Mouse (Mus musculus): Measurements from ENCODE around the gene Dazap2.

Dazap2 gene

GRCm38 (mm10) chr15:100635851-100636645, 20.9 kb downstream of the Dazap2 start:
- no peak for DNase-seq (ENCODE audit: extremely low read depth, insufficient read length, low spot score)

GRCm38 (mm10) chr15:100636700-100637501, 21.8 kb downstream of the Dazap2 start, which contains the start of gene Smagp:
Gene Smagp, minus strand, starts transcription at chr15:100636940.
- DNase-seq (ENCODE audit: extremely low read depth, insufficient read length, low spot score) = no peak

GRCm38 (mm10) chr15:100637661-100638060, 22.5 kb downstream of the Dazap2 start:
- no peak for DNase-seq (ENCODE audit: extremely low read depth, insufficient read length, low spot score)

GRCm38 (mm10) chr15:100639972-100640750, 25.0 kb downstream of the Dazap2 start:
- DNase-seq (ENCODE audit: extremely low read depth, insufficient read length, low spot score) = no peak

- DNase-seq (ENCODE audit: extremely low read depth, insufficient read length, low spot score) = no peak
These were observed 26.2 kb downstream of the Dazap2 start for GRCm38 (mm10) chr15:100641226-100641810.

GRCm38 (mm10) chr15:100642451-100642850, 27.3 kb downstream of the Dazap2 start:
- no peak for DNase-seq (ENCODE audit: extremely low read depth, insufficient read length, low spot score)

- no peak for DNase-seq (ENCODE audit: extremely low read depth, insufficient read length, low spot score)
These were observed 31.0 kb downstream of the Dazap2 start for GRCm38 (mm10) chr15:100646161-100646560.

GRCm38 (mm10) chr15:100650111-100650510, 35.0 kb downstream of the Dazap2 start:
- DNase-seq (ENCODE audit: extremely low read depth, insufficient read length, low spot score) = no peak

- no peak for DNase-seq (ENCODE audit: extremely low read depth, insufficient read length, low spot score)
These were observed 36.5 kb downstream of the Dazap2 start for GRCm38 (mm10) chr15:100651610-100652009.

- DNase-seq (ENCODE audit: extremely low read depth, insufficient read length, low spot score) = no peak
These were observed 39.1 kb downstream of the Dazap2 start for GRCm38 (mm10) chr15:100654271-100654670.

- no peak for DNase-seq (ENCODE audit: extremely low read depth, insufficient read length, low spot score)
These were observed 40.1 kb downstream of the Dazap2 start for GRCm38 (mm10) chr15:100655201-100655600.

GRCm38 (mm10) chr15:100660306-100660705, 45.2 kb downstream of the Dazap2 start:
- DNase-seq (ENCODE audit: extremely low read depth, insufficient read length, low spot score) = no peak

- DNase-seq (ENCODE audit: extremely low read depth, insufficient read length, low spot score) = no peak
These were observed 45.7 kb downstream of the Dazap2 start for GRCm38 (mm10) chr15:100660805-100661204.

- no peak for DNase-seq (ENCODE audit: extremely low read depth, insufficient read length, low spot score)
These were observed 49.7 kb downstream of the Dazap2 start for GRCm38 (mm10) chr15:100664813-100665274.

GRCm38 (mm10) chr15:100665411-100666218, 50.5 kb downstream of the Dazap2 start:
- no peak for DNase-seq (ENCODE audit: extremely low read depth, insufficient read length, low spot score)

GRCm38 (mm10) chr15:100666219-100666696, 51.1 kb downstream of the Dazap2 start:
- DNase-seq (ENCODE audit: extremely low read depth, insufficient read length, low spot score) = no peak

- DNase-seq (ENCODE audit: extremely low read depth, insufficient read length, low spot score) = no peak
These were observed 51.7 kb downstream of the Dazap2 start for GRCm38 (mm10) chr15:100666851-100667250.

- DNase-seq (ENCODE audit: extremely low read depth, insufficient read length, low spot score) = no peak
These were observed 52.3 kb downstream of the Dazap2 start for GRCm38 (mm10) chr15:100667420-100667819.

- DNase-seq (ENCODE audit: extremely low read depth, insufficient read length, low spot score) = no peak
These were observed 52.9 kb downstream of the Dazap2 start for GRCm38 (mm10) chr15:100667871-100668545.

All from 3134 (cell line).